In the genomic region with DNA sequence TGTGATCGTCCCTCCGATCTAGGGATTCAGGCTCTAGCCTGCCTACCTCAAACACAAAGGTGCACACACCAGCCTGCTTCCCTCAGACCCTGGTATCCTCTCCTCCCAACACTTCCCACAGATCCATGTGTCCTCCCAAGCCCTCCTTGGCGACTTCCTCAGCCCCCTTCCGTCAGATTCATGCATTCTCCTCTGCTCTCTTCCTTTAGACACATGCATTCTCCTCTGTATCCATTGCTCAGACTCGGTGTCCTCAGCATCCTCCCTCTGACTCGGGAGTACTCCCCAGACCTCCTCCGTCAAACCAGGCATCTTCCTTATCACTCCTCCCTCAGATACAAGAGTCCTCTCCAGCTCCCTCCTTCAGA, we compare ENCODE assay signal across 8 mouse cellular contexts. TPM values are rescaled to one million over a fixed set of nuclear protein-coding genes. Genes with fewer than 3 reads are reported as not detected.
DNase-seq lines count a peak whose midpoint lies in the region; ATAC-seq and TF ChIP-seq lines count a peak whose summit lies in the region.

No protein-coding gene starts in this region.

- no peaks in the 10 kb centered on the region for H3K27me3 ChIP-seq in heart, embryonic 12.5 days (replicated peaks)
- no peaks in the 10 kb centered on the region for H3K27me3 ChIP-seq in heart, embryonic 16.5 days (ENCODE audit: control insufficient read depth, insufficient read depth, low read length)
- H3K27me3 ChIP-seq in liver, postnatal 0 days (ENCODE audit: insufficient read depth, low read length): no peaks in the 10 kb centered on the region

- no peak for TF ChIP-seq CTCF in liver, postnatal 0 days (IDR thresholded peaks at IDR 0.05; ENCODE audit: low read depth)

- peak overlapping the region; percentile 99 for H3K4me2 ChIP-seq in heart, embryonic 12.5 days
- peak overlapping the region; percentile 98 for H3K4me2 ChIP-seq in heart, embryonic 16.5 days (ENCODE audit: low read depth, low read length)
- H3K4me2 ChIP-seq in liver, postnatal 0 days (ENCODE audit: low read depth, low read length): peak overlapping the region; percentile 92

- peaks cover 45% of the 10 kb centered on the region for H3K4me1 ChIP-seq in heart, embryonic 12.5 days (replicated peaks)
- peaks cover 9 to 16% of the 10 kb centered on the region in 2 experiments for H3K4me1 ChIP-seq in ES-E14 (ENCODE audit: control insufficient read depth in 2 of 2, insufficient read depth in 2 of 2, low read length in 2 of 2, poor library complexity in 1 of 2)
- H3K4me1 ChIP-seq in heart, embryonic 16.5 days (ENCODE audit: control insufficient read depth, insufficient read depth, low read length): peaks cover 35% of the 10 kb centered on the region
- H3K4me1 ChIP-seq in liver, postnatal 0 days (ENCODE audit: insufficient read depth): peaks cover 45% of the 10 kb centered on the region

- no peak for ATAC-seq in heart, embryonic 12.5 days (ENCODE audit: insufficient number of reproducible peaks, low FRiP score)
- no peak for ATAC-seq in heart, embryonic 16.5 days (replicated peaks; ENCODE audit: extremely low read depth, insufficient read depth, low FRiP score)
- no peak for ATAC-seq in liver, postnatal 0 days
- no peak for ATAC-seq in CD4-positive, CD25-positive, alpha-beta regulatory T cell, adult 4 months

- intact Hi-C loops in heart, postnatal 10 days (cut with DNase I): loop anchor here (2.0 kb wide), 2 partner anchors 25 to 29 kb away; a partner anchor contains a TSS

- no peak for DNase-seq in heart, postnatal 10 days
- no peak for DNase-seq in ES-E14 (ENCODE audit: low read depth, low spot score)
- DNase-seq in liver, postnatal 0 days: no peak
- DNase-seq in spleen, postnatal 4 days (ENCODE audit: low spot score in 2 of 2): no peak
- DNase-seq in spleen, adult 12 weeks (ENCODE audit: low spot score): no peak

- in situ Hi-C loops in ES-E14 (cut with MboI; ENCODE audit: low sequenced_read_pairs in 2 of 2, unreplicated experiment in 2 of 2): no loop called here

- peaks cover 44% of the 10 kb centered on the region for H3K36me3 ChIP-seq in heart, embryonic 12.5 days
- peaks cover 39% of the 10 kb centered on the region for H3K36me3 ChIP-seq in ES-E14 (ENCODE audit: control insufficient read depth, insufficient read depth, low read length, poor library complexity, severe bottlenecking)
- H3K36me3 ChIP-seq in heart, embryonic 16.5 days (ENCODE audit: control insufficient read depth, insufficient read depth): peaks cover 9% of the 10 kb centered on the region
- H3K36me3 ChIP-seq in liver, postnatal 0 days (replicated peaks; ENCODE audit: insufficient read depth, low read length): peaks cover 24% of the 10 kb centered on the region

- no peak for TF ChIP-seq EP300 in liver, postnatal 0 days (IDR thresholded peaks at IDR 0.05; ENCODE audit: low read depth)

- H3K9me3 ChIP-seq in heart, embryonic 12.5 days (replicated peaks): no peaks in the 10 kb centered on the region
- H3K9me3 ChIP-seq in ES-E14 (ENCODE audit: control insufficient read depth, insufficient read depth, low read depth, low read length): no peaks in the 10 kb centered on the region
- H3K9me3 ChIP-seq in heart, embryonic 16.5 days (replicated peaks; ENCODE audit: control insufficient read depth, low read length): no peaks in the 10 kb centered on the region
- no peaks in the 10 kb centered on the region for H3K9me3 ChIP-seq in liver, postnatal 0 days (ENCODE audit: low read length)

- peak overlapping the region; percentile 93 for H3K27ac ChIP-seq in heart, embryonic 12.5 days (ENCODE audit: poor library complexity, severe bottlenecking)
- peak overlapping the region; percentile 16 for H3K27ac ChIP-seq in ES-E14 (ENCODE audit: insufficient read depth, low read depth, low read length, poor library complexity, severe bottlenecking)
- peak overlapping the region; percentile 93 for H3K27ac ChIP-seq in heart, embryonic 16.5 days (ENCODE audit: low read length)
- H3K27ac ChIP-seq in liver, postnatal 0 days (ENCODE audit: low read depth): peak overlapping the region; percentile 81

- WGBS in heart, embryonic 12.5 days: 1% methylated on average over 7 of the region's 7 CpGs
- under 1% methylated on average over 7 of the region's 7 CpGs for WGBS in heart, embryonic 16.5 days
- WGBS in liver, postnatal 0 days (ENCODE audit: insufficient replicate concordance): 2% methylated on average over 7 of the region's 7 CpGs

- H3K9ac ChIP-seq in heart, embryonic 12.5 days: peak overlapping the region; percentile 94
- peak overlapping the region; percentile 84 for H3K9ac ChIP-seq in ES-E14 (ENCODE audit: insufficient read depth, low read depth, low read length, poor library complexity, severe bottlenecking)
- peak overlapping the region; percentile 86 for H3K9ac ChIP-seq in heart, embryonic 16.5 days (ENCODE audit: low read length)
- peak overlapping the region; percentile 73 for H3K9ac ChIP-seq in liver, postnatal 0 days (replicated peaks)

- H3K4me3 ChIP-seq in heart, embryonic 12.5 days: peak overlapping the region; percentile 91
- H3K4me3 ChIP-seq in ES-E14 (ENCODE audit: insufficient read depth in 1 of 2, low read depth in 1 of 2, low read length in 2 of 2, poor library complexity in 1 of 2, severe bottlenecking in 1 of 2): peak overlapping the region; percentile 89 to 98
- H3K4me3 ChIP-seq in heart, embryonic 16.5 days (ENCODE audit: low read length): peak overlapping the region; percentile 90
- peak overlapping the region; percentile 76 for H3K4me3 ChIP-seq in liver, postnatal 0 days (ENCODE audit: low read depth, low read length)

TF ChIP-seq in ES-E14, 5 proteins besides CTCF, POLR2A, EP300 and RAD21:
- no peak for TF ChIP-seq ZC3H11A (IDR thresholded peaks at IDR 0.05; ENCODE audit: borderline replicate concordance, low read depth, low read length)
- no peak for TF ChIP-seq ZNF384 (IDR thresholded peaks at IDR 0.05; ENCODE audit: low read depth, low read length)
- TF ChIP-seq MAFK (IDR thresholded peaks at IDR 0.05; ENCODE audit: insufficient read depth, low read depth, low read length): no peak
- TF ChIP-seq HCFC1 (IDR thresholded peaks at IDR 0.05; ENCODE audit: borderline replicate concordance, insufficient read depth, low read length): no peak
- no peak for TF ChIP-seq CHD2 (IDR thresholded peaks at IDR 0.05; ENCODE audit: low read depth, low read length)

RNA-seq across cellular contexts. Expression of a gene that starts 0.8 kb away (rescaled TPM):
- 115 and 121 TPM in 2 replicates for polyA plus RNA-seq in heart, embryonic 12.5 days (2016; fragmentation: Nextera tagmentation; extraction: Ambion mirVana)
- total RNA-seq in heart, postnatal 10 days (2021): 10 to 100 TPM; 74.6 to 79.0 TPM
- total RNA-seq in ES-E14 (2012; rRNA removed): 26.1 and 26.8 TPM in 2 replicates
- polyA plus RNA-seq in heart, embryonic 16.5 days (2015; fragmentation: Nextera tagmentation; extraction: Ambion mirVana): 136 and 141 TPM in 2 replicates
- polyA plus RNA-seq in liver, postnatal 0 days (2015; fragmentation: Nextera tagmentation; extraction: Ambion mirVana): 3.3 TPM in 2 replicates
- 10 to 100 TPM in 1 of 2 experiments, 1 to 10 TPM in 1; 9.2 to 18.2 TPM for polyA plus RNA-seq in CD4-positive, CD25-positive, alpha-beta regulatory T cell, adult 4 months (2017; shearing (Covaris generic))

RNA-seq across cellular contexts. Expression of a gene that starts 4.1 kb away (rescaled TPM):
- 80.7 TPM in 2 replicates for polyA plus RNA-seq in heart, embryonic 12.5 days (2016; fragmentation: Nextera tagmentation; extraction: Ambion mirVana)
- 10 to 100 TPM; 30.4 to 30.7 TPM for total RNA-seq in heart, postnatal 10 days (2021)
- total RNA-seq in ES-E14 (2012; rRNA removed): 228 and 281 TPM in 2 replicates
- 85.1 and 88.3 TPM in 2 replicates for polyA plus RNA-seq in heart, embryonic 16.5 days (2015; fragmentation: Nextera tagmentation; extraction: Ambion mirVana)
- 30.1 and 36.5 TPM in 2 replicates for polyA plus RNA-seq in liver, postnatal 0 days (2015; fragmentation: Nextera tagmentation; extraction: Ambion mirVana)
- polyA plus RNA-seq in CD4-positive, CD25-positive, alpha-beta regulatory T cell, adult 4 months (2017; shearing (Covaris generic)): 10 to 100 TPM; 41.9 to 51.9 TPM

RNA-seq across cellular contexts. Expression of a gene that starts 13.2 kb away (rescaled TPM):
- polyA plus RNA-seq in heart, embryonic 12.5 days (2016; fragmentation: Nextera tagmentation; extraction: Ambion mirVana): not detected in 2 replicates
- total RNA-seq in heart, postnatal 10 days (2021): not detected
- 0.37 TPM in 1 of 2 replicates, not detected in the other for total RNA-seq in ES-E14 (2012; rRNA removed)
- polyA plus RNA-seq in heart, embryonic 16.5 days (2015; fragmentation: Nextera tagmentation; extraction: Ambion mirVana): 0.46 and 0.51 TPM in 2 replicates
- not detected in 2 replicates for polyA plus RNA-seq in liver, postnatal 0 days (2015; fragmentation: Nextera tagmentation; extraction: Ambion mirVana)
- polyA plus RNA-seq in CD4-positive, CD25-positive, alpha-beta regulatory T cell, adult 4 months (2017; shearing (Covaris generic)): not detected

RNA-seq across cellular contexts. Expression of a gene that starts 20.3 kb away (rescaled TPM):
- polyA plus RNA-seq in heart, embryonic 12.5 days (2016; fragmentation: Nextera tagmentation; extraction: Ambion mirVana): 1.8 TPM in 2 replicates
- under 1 TPM; 0.22 to 0.26 TPM for total RNA-seq in heart, postnatal 10 days (2021)
- total RNA-seq in ES-E14 (2012; rRNA removed): 2.4 and 3.6 TPM in 2 replicates
- 0.91 and 1.1 TPM in 2 replicates for polyA plus RNA-seq in heart, embryonic 16.5 days (2015; fragmentation: Nextera tagmentation; extraction: Ambion mirVana)
- 0.05 and 0.15 TPM in 2 replicates for polyA plus RNA-seq in liver, postnatal 0 days (2015; fragmentation: Nextera tagmentation; extraction: Ambion mirVana)
- not detected for polyA plus RNA-seq in CD4-positive, CD25-positive, alpha-beta regulatory T cell, adult 4 months (2017; shearing (Covaris generic))

RNA-seq across cellular contexts. Expression of a gene that starts 25.9 kb away (rescaled TPM):
- 4,047 and 4,171 TPM in 2 replicates for polyA plus RNA-seq in heart, embryonic 12.5 days (2016; fragmentation: Nextera tagmentation; extraction: Ambion mirVana)
- 100 to 1,000 TPM; 232 to 268 TPM for total RNA-seq in heart, postnatal 10 days (2021)
- 398 and 408 TPM in 2 replicates for total RNA-seq in ES-E14 (2012; rRNA removed)
- polyA plus RNA-seq in heart, embryonic 16.5 days (2015; fragmentation: Nextera tagmentation; extraction: Ambion mirVana): 3,045 and 3,399 TPM in 2 replicates
- polyA plus RNA-seq in liver, postnatal 0 days (2015; fragmentation: Nextera tagmentation; extraction: Ambion mirVana): 5,147 and 5,518 TPM in 2 replicates
- 1,000 to 10,000 TPM; 1,962 to 2,374 TPM for polyA plus RNA-seq in CD4-positive, CD25-positive, alpha-beta regulatory T cell, adult 4 months (2017; shearing (Covaris generic))

Comparison
In these comparisons a context has a peak if more than half of its experiments do, and no peak if none do; other contexts are left out.
1. H3K27ac ChIP-seq: peak in every context shown above with its lines; median percentile 93 in heart, embryonic 12.5 days; 93 in heart, embryonic 16.5 days; 81 in liver, postnatal 0 days; 16 in ES-E14.